Mouse (Mus musculus) neural tube, embryonic 13.5 days (tissue): ENCODE measurements around the gene Ndufb10. TPM values are rescaled to one million over a fixed set of nuclear protein-coding genes. Genes with fewer than 3 reads are reported as not detected.
"Not testable (repeated sequence)": the region's sequence is repeated elsewhere in the genome, so short reads cannot be mapped to it uniquely, and the experiment has no call there.

Source experiments
- ATAC-seq: fragments of 200-750 bp; cut with Nextera tagmentation; 2 replicates; pipeline ENCODE4 v1.8.0; 2017; ENCODE audit warnings: low read depth, mild to moderate bottlenecking, moderate TSS enrichment, moderate library complexity
- H3K27ac ChIP-seq: fragments of 300-500 bp; sonication (generic); replicated peaks from 2 replicates; pipeline ENCODE4 v1.5.1; 2015; ENCODE audit warnings: moderate library complexity, mild to moderate bottlenecking, inconsistent platforms
- H3K27me3 ChIP-seq: fragments of 300-500 bp; sonication (generic); 2 replicates; pipeline ENCODE4 v1.6.1; 2015; ENCODE audit warnings: mild to moderate bottlenecking, inconsistent platforms
- H3K36me3 ChIP-seq: fragments of 300-500 bp; sonication (generic); 2 replicates; pipeline ENCODE4 v1.6.1; 2015; ENCODE audit warnings: mild to moderate bottlenecking, inconsistent platforms
- H3K4me1 ChIP-seq: fragments of 300-500 bp; sonication (generic); replicated peaks from 2 replicates; pipeline ENCODE4 v1.6.1; 2015; ENCODE audit warnings: inconsistent platforms
- H3K4me2 ChIP-seq: fragments of 300-500 bp; sonication (generic); 2 replicates; pipeline ENCODE4 v1.6.1; 2015; ENCODE audit warnings: inconsistent platforms, mild to moderate bottlenecking, moderate library complexity
- H3K4me3 ChIP-seq: fragments of 300-500 bp; sonication (generic); 2 replicates; pipeline ENCODE4 v1.5.1; 2015; ENCODE audit warnings: mild to moderate bottlenecking, inconsistent platforms
- H3K9ac ChIP-seq: fragments of 300-500 bp; sonication (generic); 2 replicates; pipeline ENCODE4 v1.6.1; 2015; ENCODE audit warnings: moderate library complexity, mild to moderate bottlenecking, inconsistent platforms
- H3K9me3 ChIP-seq: fragments of 300-500 bp; sonication (generic); 2 replicates; pipeline ENCODE4 v1.6.1; 2016; ENCODE audit warnings: inconsistent platforms
- WGBS: fragments of 180-500 bp; shearing (Covaris S2); methylation state at CpG from one replicate; pipeline ENCODE4 v1.1.7; 2015; 5-methylcytosine and 5-hydroxymethylcytosine counted together
- polyA plus RNA-seq: library from polyadenylated mRNA; unstranded; fragments of >200 nt; fragmentation: Nextera tagmentation; extraction: Ambion mirVana; gene quantifications from 2 replicates; pipeline ENCODE4 v1.2.1, GENCODE M21; 2015

Gene Ndufb10
- polyA plus RNA-seq, 1 experiment from 2014 or later: 273 TPM

- Histone ChIP-seq H3K27ac (no peak overlapping the region), H3K4me3 (no peak overlapping the region), H3K36me3 (no peaks in the 10 kb centered on the region), H3K9me3 (no peaks in the 10 kb centered on the region), H3K27me3 (peaks cover 10% of the 10 kb centered on the region), H3K4me1 (peaks cover 17% of the 10 kb centered on the region), H3K9ac (no peak overlapping the region), H3K4me2 (no peak overlapping the region)
- 83% methylated on average over 12 of the region's 12 CpGs for WGBS
- ATAC-seq: no peak
These were observed 8.1 kb upstream of the Ndufb10 start for GRCm38 (mm10) chr17:24732233-24732935.

- H3K9ac ChIP-seq: no peak overlapping the region
- peaks cover 10% of the 10 kb centered on the region for H3K27me3 ChIP-seq
- 82% methylated on average over 14 of the region's 14 CpGs for WGBS
- H3K36me3 ChIP-seq: no peaks in the 10 kb centered on the region
- H3K27ac ChIP-seq: no peak overlapping the region
- no peak overlapping the region for H3K4me3 ChIP-seq
- H3K9me3 ChIP-seq: no peaks in the 10 kb centered on the region
- peaks cover 4% of the 10 kb centered on the region for H3K4me1 ChIP-seq
- ATAC-seq: no peak
- H3K4me2 ChIP-seq: no peak overlapping the region
These were observed 6.5 kb upstream of the Ndufb10 start for GRCm38 (mm10) chr17:24730787-24731186.

GRCm38 (mm10) chr17:24729067-24729466, 4.8 kb upstream of the Ndufb10 start:
- Histone ChIP-seq H3K36me3 (no peaks in the 10 kb centered on the region), H3K4me2 (no peak overlapping the region), H3K4me3 (no peak overlapping the region), H3K27ac (no peak overlapping the region), H3K4me1 (no peaks in the 10 kb centered on the region), H3K27me3 (peaks cover 10% of the 10 kb centered on the region), H3K9ac (no peak overlapping the region), H3K9me3 (no peaks in the 10 kb centered on the region)
- no peak for ATAC-seq
- WGBS: 79% methylated on average over 6 of the region's 6 CpGs

- ATAC-seq: no peak
- Histone ChIP-seq H3K27me3 (peaks cover 10% of the 10 kb centered on the region; the same call in 1 of the 2 replicates), H3K9ac (no peak overlapping the region), H3K36me3 (no peaks in the 10 kb centered on the region), H3K9me3 (no peaks in the 10 kb centered on the region), H3K4me2 (no peak overlapping the region), H3K4me1 (peaks cover 6% of the 10 kb centered on the region), H3K4me3 (no peak overlapping the region), H3K27ac (no peak overlapping the region)
- WGBS: 77% methylated on average over 17 of the region's 17 CpGs
These were observed 3.9 kb upstream of the Ndufb10 start for GRCm38 (mm10) chr17:24728184-24728583.

- WGBS: 80% methylated on average over 2 of the region's 2 CpGs
- Histone ChIP-seq H3K27ac (no peak within 1 kb of the TSS), H3K9ac (no peak within 1 kb of the TSS), H3K36me3 (peaks cover 1% of the 10 kb centered on the region), H3K9me3 (no peaks in the 10 kb centered on the region), H3K27me3 (peaks cover 10% of the 10 kb centered on the region; the same call in 1 of the 2 replicates), H3K4me1 (peaks cover 12% of the 10 kb centered on the region), H3K4me2 (no peak within 1 kb of the TSS), H3K4me3 (no peak within 1 kb of the TSS)
- no peak for ATAC-seq
These were observed 3.3 kb upstream of the Ndufb10 start, which contains the start of gene Rpl3l for GRCm38 (mm10) chr17:24727618-24728017. Gene Rpl3l, plus strand, starts transcription at chr17:24727820.

DNA sequence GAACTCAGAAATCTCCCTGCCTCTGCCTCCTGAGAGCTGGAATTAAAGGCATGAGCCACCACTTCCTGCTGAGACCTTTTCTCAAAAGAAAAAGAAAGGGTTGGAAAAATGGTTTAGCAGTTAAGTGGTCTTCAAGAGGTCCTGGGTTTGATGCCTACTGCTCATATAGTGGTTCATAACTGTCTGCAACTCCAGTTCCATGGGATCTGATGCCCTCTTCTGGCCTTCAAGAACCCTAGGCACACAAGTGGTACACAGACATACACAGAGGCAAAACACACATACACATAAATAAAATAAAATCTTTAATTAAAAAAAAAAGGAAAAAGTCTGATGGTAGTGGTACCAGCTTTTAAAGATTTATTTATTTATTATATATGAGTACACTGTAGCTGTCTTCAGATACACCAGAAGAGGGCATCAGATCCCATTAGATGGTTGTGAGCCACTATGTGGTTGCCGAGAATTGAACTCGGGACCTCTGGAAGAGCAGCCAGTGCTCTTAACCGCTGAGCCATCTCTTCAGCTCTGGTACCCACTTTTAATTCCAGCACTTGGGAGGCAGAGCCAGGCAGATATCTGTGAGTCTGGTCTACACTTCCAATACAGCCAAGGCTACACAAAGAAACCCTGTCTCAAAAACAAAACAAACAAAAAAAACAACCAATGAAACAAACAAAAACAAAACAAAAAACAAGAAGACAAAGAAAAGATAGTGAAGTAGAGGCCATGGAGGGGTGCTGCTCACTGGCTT, 1.5 kb upstream of the Ndufb10 start:
- Histone ChIP-seq H3K4me1 (peaks cover 28% of the 10 kb centered on the region), H3K27ac (no peak overlapping the region), H3K9me3 (no peaks in the 10 kb centered on the region), H3K4me3 (no peak overlapping the region), H3K9ac (no peak overlapping the region), H3K4me2 (no peak overlapping the region), H3K36me3 (peaks cover 18% of the 10 kb centered on the region), H3K27me3 (0 out of 2 replicates have a peak, but pooled peaks cover 10% of the 10 kb centered on the region)
- 79% methylated on average over 3 of the region's 3 CpGs for WGBS
- no peak for ATAC-seq

- under 1% methylated on average over 15 of the region's 15 CpGs for WGBS
These were observed 447 bp downstream of the Ndufb10 start for GRCm38 (mm10) chr17:24723881-24724180.

DNA sequence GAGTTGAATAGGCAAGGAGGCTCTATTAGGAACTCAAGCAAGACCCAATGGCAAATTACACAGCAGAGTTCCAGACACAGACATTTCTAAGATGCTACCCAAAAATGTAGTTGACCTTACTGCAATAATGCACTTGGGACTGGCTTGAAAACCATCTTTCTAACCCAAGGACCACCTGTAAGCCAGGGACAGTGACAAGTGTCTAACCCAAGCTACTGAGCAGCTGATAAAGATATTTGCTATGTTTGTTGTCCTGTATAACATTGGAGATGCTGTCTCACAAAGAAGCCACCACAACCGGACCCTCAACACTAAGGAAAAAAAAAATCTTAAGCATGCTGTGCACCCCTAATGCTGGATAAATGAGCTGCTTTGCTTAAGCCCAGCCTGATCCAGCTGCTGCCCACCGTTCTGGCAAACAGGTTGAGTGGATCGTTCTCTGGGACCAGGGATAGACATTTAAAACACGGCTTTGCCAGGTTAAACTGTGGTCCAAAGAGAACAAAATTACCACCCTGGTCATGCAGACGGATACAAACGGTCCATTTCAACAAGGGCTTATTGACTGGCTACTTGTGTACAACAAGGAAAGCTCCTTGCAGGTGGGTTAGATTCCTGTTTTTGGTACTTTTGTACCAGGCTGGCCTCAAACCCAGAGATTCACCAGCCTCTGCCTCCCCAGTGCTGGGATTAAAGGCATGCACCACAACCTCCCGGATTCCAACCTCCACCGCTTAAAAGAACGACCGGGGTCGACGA, 977 bp downstream of the Ndufb10 start:
- peak overlapping the region; percentile 86 for H3K27ac ChIP-seq

More at GRCm38 (mm10) chr17:24723881-24724180, 447 bp downstream of the Ndufb10 start:
- Histone ChIP-seq H3K4me1 (peaks cover 35% of the 10 kb centered on the region), H3K27ac (peak overlapping the region; percentile 86), H3K9ac (peak overlapping the region; percentile 96), H3K36me3 (peaks cover 18% of the 10 kb centered on the region), H3K9me3 (no peaks in the 10 kb centered on the region), H3K4me3 (peak overlapping the region; percentile 87), H3K4me2 (peak overlapping the region; percentile 95), H3K27me3 (0 out of 2 replicates have a peak, but pooled peaks cover 10% of the 10 kb centered on the region)
- no peak; the same call in 1 of the 2 replicates for ATAC-seq

DNA sequence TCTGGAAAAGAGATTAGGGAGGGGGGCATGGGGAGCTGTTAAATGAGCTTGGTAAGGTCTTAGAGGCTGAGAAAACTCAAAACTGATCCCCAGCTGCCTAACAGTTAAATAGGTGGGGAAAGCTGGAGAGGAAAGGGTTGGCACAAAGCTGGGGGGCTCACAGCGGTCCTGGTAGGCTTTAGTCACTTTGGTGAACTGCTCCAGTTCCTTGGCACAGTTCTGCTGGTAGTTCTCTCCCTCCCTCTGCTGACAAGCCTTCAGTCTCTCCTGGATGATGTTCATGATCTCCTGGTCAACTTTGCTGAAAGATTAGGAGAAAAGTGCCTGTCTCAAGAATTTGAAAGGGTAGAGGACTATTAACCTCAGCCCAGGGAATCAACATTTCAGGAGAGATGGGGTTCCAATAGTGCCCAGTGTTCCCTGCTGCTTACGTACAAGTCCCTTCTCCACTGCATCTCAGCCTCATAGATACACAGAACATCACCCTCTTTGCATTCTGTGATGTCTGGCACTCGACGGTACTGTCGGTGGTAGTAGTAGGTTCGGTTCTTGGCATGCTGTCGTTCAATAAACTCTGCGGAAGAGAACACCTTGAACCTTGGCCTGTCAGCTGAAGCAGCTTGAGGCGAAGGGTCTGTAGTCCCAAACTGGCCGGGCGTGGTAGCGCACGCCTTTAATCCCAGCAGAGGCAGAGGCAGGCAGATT, 1.9 kb downstream of the Ndufb10 start:
- peak overlapping the region; percentile 95 for H3K4me2 ChIP-seq
- 32% methylated on average over 13 of the region's 13 CpGs for WGBS
- no peaks in the 10 kb centered on the region for H3K9me3 ChIP-seq
- peak overlapping the region; percentile 87; the same call in 1 of the 2 replicates for H3K4me3 ChIP-seq
- no peak for ATAC-seq
- H3K27ac ChIP-seq: no peak overlapping the region
- H3K9ac ChIP-seq: peak overlapping the region; percentile 96
- 0 out of 2 replicates have a peak, but pooled peaks cover under 1% of the 10 kb centered on the region for H3K27me3 ChIP-seq
- H3K36me3 ChIP-seq: peaks cover 18% of the 10 kb centered on the region
- H3K4me1 ChIP-seq: peaks cover 42% of the 10 kb centered on the region

More for the DNA sequence above, 977 bp downstream of the Ndufb10 start:
- Histone ChIP-seq H3K27me3 (0 out of 2 replicates have a peak, but pooled peaks cover 9% of the 10 kb centered on the region), H3K9me3 (no peaks in the 10 kb centered on the region), H3K9ac (peak overlapping the region; percentile 96), H3K4me2 (peak overlapping the region; percentile 95), H3K4me1 (peaks cover 40% of the 10 kb centered on the region), H3K36me3 (peaks cover 18% of the 10 kb centered on the region), H3K4me3 (peak overlapping the region; percentile 87)
- no peak for ATAC-seq
- 3% methylated on average over 12 of the region's 12 CpGs for WGBS

DNA sequence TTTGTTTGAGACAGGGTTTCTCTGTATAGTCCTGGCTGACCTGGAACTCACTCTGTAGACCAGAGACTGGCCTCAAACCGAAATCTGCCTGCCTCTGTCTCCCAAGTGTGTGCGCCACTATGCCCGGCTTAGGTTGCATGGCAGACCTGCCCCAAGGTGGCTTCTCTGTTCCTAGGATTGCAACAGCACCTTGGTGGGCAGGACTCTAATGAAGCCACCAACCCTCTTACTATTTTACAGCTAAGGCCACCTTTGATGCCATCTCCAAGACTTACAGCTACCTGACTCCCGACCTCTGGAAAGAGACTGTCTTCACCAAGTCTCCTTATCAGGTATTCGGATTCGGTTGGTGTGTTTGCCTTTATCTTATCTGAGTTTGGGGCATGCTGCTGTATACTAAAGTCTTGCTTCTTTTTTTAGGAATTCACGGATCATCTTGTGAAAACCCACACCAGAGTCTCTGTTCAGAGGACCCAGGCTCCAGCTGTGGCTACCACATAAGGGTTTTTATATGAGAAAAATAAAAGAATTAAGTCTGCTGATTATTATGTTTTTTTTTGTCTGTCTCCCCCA, 2.8 kb downstream of the Ndufb10 start:
- not testable (repeated sequence) for ATAC-seq, H3K9me3 ChIP-seq, H3K27me3 ChIP-seq, H3K27ac ChIP-seq
- H3K4me2 ChIP-seq: peak overlapping the region; percentile 78
- peaks cover 42% of the 10 kb centered on the region for H3K4me1 ChIP-seq
- WGBS: 65% methylated on average over 7 of the region's 7 CpGs
- H3K9ac ChIP-seq: peak overlapping the region; percentile 71
- H3K36me3 ChIP-seq: peaks cover 26% of the 10 kb centered on the region
- peak overlapping the region; percentile 87 for H3K4me3 ChIP-seq

- Histone ChIP-seq H3K36me3 (peaks cover 34% of the 10 kb centered on the region), H3K9ac (peak overlapping the region; percentile 91), H3K4me3 (peak overlapping the region; percentile 87), H3K4me2 (peak overlapping the region; percentile 78), H3K4me1 (peaks cover 42% of the 10 kb centered on the region)
- WGBS: under 1% methylated on average over 11 of the region's 11 CpGs
- not testable (repeated sequence) for ATAC-seq, H3K9me3 ChIP-seq, H3K27ac ChIP-seq, H3K27me3 ChIP-seq
These were observed 3.7 kb downstream of the Ndufb10 start for GRCm38 (mm10) chr17:24720616-24721015.
